Mouse (Mus musculus) MEL (cell line): ENCODE measurements around the gene Cacna1c. TPM values are rescaled to one million over a fixed set of nuclear protein-coding genes. Genes with fewer than 3 reads are reported as not detected.

Experiments
- DNase-seq: peaks from one replicate; pipeline ENCODE4 v3.0.0; 2011; ENCODE audit warnings: low read depth, low spot score
- H3K27ac ChIP-seq: 2 replicates; pipeline ENCODE4 v1.5.1; 2012; ENCODE audit warnings: low read depth, mild to moderate bottlenecking, control low read depth, low read length, moderate library complexity; ENCODE audit not compliant: control insufficient read depth
- H3K27me3 ChIP-seq, 2 experiments: fragments of 150-350 bp in 1 of 2; sonication (generic) in 1 of 2; 2 replicates each; pipeline ENCODE4 v1.6.1; 2012; ENCODE audit warnings: low read length in 2 of 2, mild to moderate bottlenecking in 2 of 2, improper control_type of control experiment in 1 of 2, moderate library complexity in 1 of 2; ENCODE audit not compliant: insufficient read depth in 2 of 2, control insufficient read depth in 1 of 2
- H3K36me3 ChIP-seq, 2 experiments: 2 replicates each; pipeline ENCODE4 v1.6.1; 2012 to 2014; ENCODE audit warnings: low read length in 2 of 2, improper control_type of control experiment in 1 of 2, inconsistent platforms in 1 of 2, mild to moderate bottlenecking in 1 of 2; ENCODE audit not compliant: insufficient read depth in 2 of 2, control insufficient read depth in 1 of 2
- H3K4me1 ChIP-seq, 2 experiments: fragments of 150-350 bp in 1 of 2; sonication (generic) in 1 of 2; 2 replicates each; pipeline ENCODE4 v1.6.1; 2012; ENCODE audit warnings: low read length in 2 of 2, improper control_type of control experiment in 1 of 2, mild to moderate bottlenecking in 1 of 2; ENCODE audit not compliant: insufficient read depth in 2 of 2, control insufficient read depth in 1 of 2
- H3K4me3 ChIP-seq, 2 experiments: fragments of 150-350 bp in 1 of 2; sonication (generic) in 1 of 2; 2 replicates each; pipeline ENCODE4 v1.5.1; 2012; ENCODE audit warnings: low read depth in 2 of 2, low read length in 2 of 2, mild to moderate bottlenecking in 2 of 2, moderate library complexity in 2 of 2, control low read depth in 1 of 2, improper control_type of control experiment in 1 of 2; ENCODE audit not compliant: control insufficient read depth in 1 of 2, insufficient read depth in 1 of 2
- H3K79me2 ChIP-seq: 2 replicates; pipeline ENCODE4 v1.6.1; 2012; ENCODE audit warnings: mild to moderate bottlenecking, low read length, moderate library complexity; ENCODE audit not compliant: control insufficient read depth, poor library complexity, insufficient read depth
- H3K9ac ChIP-seq: 2 replicates; pipeline ENCODE4 v1.6.1; 2012; ENCODE audit warnings: low read depth, mild to moderate bottlenecking, control low read depth, low read length, moderate library complexity; ENCODE audit not compliant: control insufficient read depth, poor library complexity, severe bottlenecking
- H3K9me3 ChIP-seq: fragments of 150-350 bp; sonication (generic); replicated peaks from 2 replicates; pipeline ENCODE4 v1.6.1; 2012; ENCODE audit warnings: mild to moderate bottlenecking, low read length, improper control_type of control experiment, moderate library complexity; ENCODE audit not compliant: insufficient read depth
- BHLHE40 ChIP-seq: IDR thresholded peaks from 2 replicates; pipeline ENCODE4 v1.6.1; 2012; ENCODE audit warnings: low read depth, mild to moderate bottlenecking, inconsistent platforms, low read length, improper control_type of control experiment, borderline replicate concordance
- CHD1 ChIP-seq: IDR thresholded peaks from 2 replicates; pipeline ENCODE4 v1.6.1; 2012; ENCODE audit warnings: low read depth, mild to moderate bottlenecking, inconsistent platforms, low read length, improper control_type of control experiment
- CHD2 ChIP-seq: IDR thresholded peaks from 2 replicates; pipeline ENCODE4 v1.6.1; 2011; ENCODE audit warnings: low read length, improper control_type of control experiment
- CTCF ChIP-seq, 3 experiments: IDR thresholded peaks in 2 of 3; conservative IDR thresholded peaks in 1 of 3; 2 replicates each; pipeline ENCODE4 v1.5.1; 2011 to 2012; ENCODE audit warnings: low read length in 3 of 3, low read depth in 2 of 3, mild to moderate bottlenecking in 2 of 3, improper control_type of control experiment in 1 of 3, inconsistent platforms in 1 of 3, mixed read lengths in 1 of 3, moderate library complexity in 1 of 3; ENCODE audit not compliant: control insufficient read depth in 1 of 3, insufficient read depth in 1 of 3, poor library complexity in 1 of 3, severe bottlenecking in 1 of 3
- E2F4 ChIP-seq: IDR thresholded peaks from 2 replicates; pipeline ENCODE4 v1.6.1; 2011; ENCODE audit warnings: low read depth, low read length, improper control_type of control experiment, borderline replicate concordance
- ELF1 ChIP-seq: IDR thresholded peaks from 2 replicates; pipeline ENCODE4 v1.6.1; 2014; ENCODE audit warnings: low read depth, mild to moderate bottlenecking, inconsistent platforms, low read length, improper control_type of control experiment, moderate library complexity
- EP300 ChIP-seq, 2 experiments: IDR thresholded peaks; 2 replicates each; pipeline ENCODE4 v1.6.1; 2011; ENCODE audit warnings: improper control_type of control experiment in 2 of 2, low read length in 2 of 2, low read depth in 1 of 2, mild to moderate bottlenecking in 1 of 2
- ETS1 ChIP-seq: IDR thresholded peaks from 2 replicates; pipeline ENCODE4 v1.6.1; 2012; ENCODE audit warnings: low read depth, mild to moderate bottlenecking, inconsistent platforms, low read length, improper control_type of control experiment, moderate library complexity
- GABPA ChIP-seq: IDR thresholded peaks from 2 replicates; pipeline ENCODE4 v1.6.1; 2012; ENCODE audit warnings: low read depth, mild to moderate bottlenecking, inconsistent platforms, low read length, improper control_type of control experiment, moderate library complexity
- HCFC1 ChIP-seq: IDR thresholded peaks from 2 replicates; pipeline ENCODE4 v1.6.1; 2012; ENCODE audit warnings: low read depth, mild to moderate bottlenecking, inconsistent platforms, low read length, improper control_type of control experiment, moderate library complexity
- JUND ChIP-seq: IDR thresholded peaks from 2 replicates; pipeline ENCODE4 v1.6.1; 2011; ENCODE audit warnings: low read depth, mild to moderate bottlenecking, improper control_type of control experiment, low read length
- MAX ChIP-seq: IDR thresholded peaks from 2 replicates; pipeline ENCODE4 v1.6.1; 2011; ENCODE audit warnings: low read length, improper control_type of control experiment
- MXI1 ChIP-seq: IDR thresholded peaks from 2 replicates; pipeline ENCODE4 v1.6.1; 2011; ENCODE audit warnings: mild to moderate bottlenecking, low read depth, low read length, improper control_type of control experiment
- MYB ChIP-seq: IDR thresholded peaks from 2 replicates; pipeline ENCODE4 v1.6.1; 2011; ENCODE audit warnings: mild to moderate bottlenecking, low read depth, low read length, improper control_type of control experiment
- MYC ChIP-seq: IDR thresholded peaks from 2 replicates; pipeline ENCODE4 v1.6.1; 2011; ENCODE audit warnings: low read depth, mild to moderate bottlenecking, low read length, improper control_type of control experiment, moderate library complexity
- NELFE ChIP-seq: IDR thresholded peaks from 2 replicates; pipeline ENCODE4 v1.6.1; 2011; ENCODE audit warnings: low read depth, low read length, improper control_type of control experiment
- POLR2A ChIP-seq, 2 experiments: IDR thresholded peaks; 2 replicates each; pipeline ENCODE4 v1.6.1; 2011 to 2012; ENCODE audit warnings: low read length in 2 of 2, mild to moderate bottlenecking in 2 of 2, control low read depth in 1 of 2, improper control_type of control experiment in 1 of 2, low read depth in 1 of 2, moderate library complexity in 1 of 2; ENCODE audit not compliant: control insufficient read depth in 1 of 2, insufficient read depth in 1 of 2, poor library complexity in 1 of 2
- POLR2AphosphoS2 ChIP-seq: IDR thresholded peaks from 2 replicates; pipeline ENCODE4 v1.6.1; 2011; ENCODE audit warnings: low read length, improper control_type of control experiment
- POLR2AphosphoS5 ChIP-seq: IDR thresholded peaks from 2 replicates; pipeline ENCODE4 v1.6.1; 2012; ENCODE audit warnings: low read depth, borderline replicate concordance, mild to moderate bottlenecking, inconsistent platforms, low read length, moderate library complexity, mixed read lengths
- RAD21 ChIP-seq: IDR thresholded peaks from 2 replicates; pipeline ENCODE4 v1.6.1; 2011; ENCODE audit warnings: mild to moderate bottlenecking, low read depth, low read length, improper control_type of control experiment
- SMC3 ChIP-seq: IDR thresholded peaks from 2 replicates; pipeline ENCODE4 v1.6.1; 2011; ENCODE audit warnings: low read depth, low read length, improper control_type of control experiment
- TAL1 ChIP-seq: IDR thresholded peaks from 2 replicates; pipeline ENCODE4 v1.6.1; 2012; ENCODE audit warnings: mild to moderate bottlenecking, inconsistent platforms, low read length, moderate library complexity, mixed read lengths
- UBTF ChIP-seq: IDR thresholded peaks from 2 replicates; pipeline ENCODE4 v1.6.1; 2012; ENCODE audit warnings: low read depth, mild to moderate bottlenecking, inconsistent platforms, low read length, improper control_type of control experiment, moderate library complexity, borderline replicate concordance; ENCODE audit not compliant: insufficient read depth
- USF1 ChIP-seq: IDR thresholded peaks from 2 replicates; pipeline ENCODE4 v1.6.1; 2014; ENCODE audit warnings: low read depth, mild to moderate bottlenecking, inconsistent platforms, low read length, improper control_type of control experiment, moderate library complexity
- ZKSCAN1 ChIP-seq: IDR thresholded peaks from 2 replicates; pipeline ENCODE4 v1.6.1; 2012; ENCODE audit warnings: low read depth, mild to moderate bottlenecking, inconsistent platforms, low read length, improper control_type of control experiment, moderate library complexity
- ZMIZ1 ChIP-seq: IDR thresholded peaks from 2 replicates; pipeline ENCODE4 v1.6.1; 2012; ENCODE audit warnings: low read depth, mild to moderate bottlenecking, inconsistent platforms, low read length, improper control_type of control experiment, moderate library complexity
- polyA plus RNA-seq, 2 experiments: library from polyadenylated mRNA; stranded (reverse) in 1 of 2; unstranded in 1 of 2; fragments of >175 nt in 1 of 2; fragments of >200 nt in 1 of 2; gene quantifications; 2 replicates each; pipeline versions ENCODE4 v1.2.1 to v1.2.4; 2012; ENCODE audit warnings: low replicate concordance in 2 of 2, low read depth in 1 of 2; ENCODE audit not compliant: insufficient read length in 2 of 2, insufficient read depth in 1 of 2, missing spikeins in 1 of 2
- total RNA-seq: library from RNA; depleted of rRNA; stranded (reverse); fragments of 300-350 nt; gene quantifications from 2 replicates; pipeline ENCODE4 v1.2.3, GENCODE M21; 2012

The Cacna1c gene
- total and polyA plus RNA-seq, 3 experiments, result 3.4 to 4.4 TPM; not detected in 1

- Histone ChIP-seq H3K36me3 (no peaks in the 10 kb centered on the region), H3K9ac (no peak overlapping the region), H3K27me3 (peaks cover 2 to 4% of the 10 kb centered on the region in 2 experiments; a peak in 2 of 4 replicates), H3K9me3 (no peaks in the 10 kb centered on the region), H3K27ac (no peak overlapping the region), H3K4me1 (no peaks in the 10 kb centered on the region), H3K4me3 (no peak overlapping the region), H3K79me2 (no peaks in the 10 kb centered on the region)
- no peak for TF ChIP-seq SMC3
- no peak for TF ChIP-seq ZMIZ1
- TF ChIP-seq RAD21, result no peak
- TF ChIP-seq UBTF, result no peak
- no peak for TF ChIP-seq USF1
- no peak for TF ChIP-seq MYC
- TF ChIP-seq ETS1, result no peak
- no peak for TF ChIP-seq EP300 (IDR thresholded peaks at IDR 0.05; ENCODE audit: low read depth in 1 of 2, low read length in 2 of 2)
- no peak for TF ChIP-seq TAL1
- no peak for TF ChIP-seq POLR2AphosphoS5
- no peak for TF ChIP-seq MAX
- TF ChIP-seq E2F4, result no peak
- TF ChIP-seq JUND, result no peak
- no peak for TF ChIP-seq CTCF (IDR thresholded peaks at IDR 0.05 in 2 of 3, conservative IDR thresholded peaks at IDR 0.05 in 1 of 3; ENCODE audit: control insufficient read depth in 1 of 3, insufficient read depth in 1 of 3, low read depth in 2 of 3, low read length in 3 of 3, poor library complexity in 1 of 3, severe bottlenecking in 1 of 3)
- no peak for TF ChIP-seq CHD2
- no peak for TF ChIP-seq NELFE
- no peak for TF ChIP-seq MYB
- no peak for TF ChIP-seq MXI1
- DNase-seq, result no peak
Measured at GRCm38 (mm10) chr6:118887032-118887431, 309.2 kb downstream of the Cacna1c start.

DNA sequence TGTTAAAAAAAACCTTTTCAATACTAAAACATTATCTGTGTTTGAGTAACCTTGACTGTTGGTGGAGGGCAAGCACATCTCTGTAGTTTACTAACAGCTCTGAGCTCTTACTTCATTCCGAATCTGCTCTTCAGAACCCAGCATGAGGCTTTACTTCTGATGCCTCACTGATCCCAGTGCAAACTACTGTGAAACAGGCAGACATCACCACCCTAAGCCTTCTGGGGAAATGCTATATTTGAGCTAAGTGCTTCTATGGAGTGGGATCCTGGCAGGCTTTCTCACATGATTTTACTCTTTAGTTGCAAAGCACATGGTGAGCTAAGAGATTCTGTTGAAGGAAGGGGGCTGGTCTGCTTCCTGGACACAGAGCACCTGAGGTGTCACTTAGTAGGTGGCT is 311.3 kb downstream of the Cacna1c start:
- no peak for DNase-seq
- no peak overlapping the region for H3K27ac ChIP-seq
- TF ChIP-seq CHD1 (no peak), SMC3 (no peak), MXI1 (no peak), POLR2AphosphoS2 (no peak), BHLHE40 (no peak), UBTF (no peak), POLR2A (IDR thresholded peaks at IDR 0.05; ENCODE audit: control insufficient read depth in 1 of 2, insufficient read depth in 1 of 2, low read depth in 1 of 2, low read length in 2 of 2, poor library complexity in 1 of 2) (no peak), HCFC1 (no peak), ELF1 (no peak), JUND (no peak), MYC (no peak), TAL1 (no peak), EP300 (IDR thresholded peaks at IDR 0.05; ENCODE audit: low read depth in 1 of 2, low read length in 2 of 2) (no peak), ZKSCAN1 (no peak), GABPA (no peak), E2F4 (no peak)
- H3K4me1 ChIP-seq, result no peaks in the 10 kb centered on the region
- H3K4me3 ChIP-seq, result no peak overlapping the region
- H3K36me3 ChIP-seq, result no peaks in the 10 kb centered on the region
- H3K9ac ChIP-seq, result no peak overlapping the region
- no peaks in the 10 kb centered on the region for H3K9me3 ChIP-seq
- H3K79me2 ChIP-seq, result no peaks in the 10 kb centered on the region
- H3K27me3 ChIP-seq, result peaks cover 3 to 6% of the 10 kb centered on the region in 2 experiments; a peak in 2 of 4 replicates
